Mouse (Mus musculus) R1 (cell line): ENCODE results near the gene Nme2.
"Not testable (repeated sequence)": the region's sequence is repeated elsewhere in the genome, so short reads cannot be mapped to it uniquely, and the experiment has no call there.

Experiments
- DNase-seq: peaks from one replicate; pipeline ENCODE4 v3.0.0-alpha.2; 2018; ENCODE audit warnings: low read depth, low spot score

Nme2 gene

DNA sequence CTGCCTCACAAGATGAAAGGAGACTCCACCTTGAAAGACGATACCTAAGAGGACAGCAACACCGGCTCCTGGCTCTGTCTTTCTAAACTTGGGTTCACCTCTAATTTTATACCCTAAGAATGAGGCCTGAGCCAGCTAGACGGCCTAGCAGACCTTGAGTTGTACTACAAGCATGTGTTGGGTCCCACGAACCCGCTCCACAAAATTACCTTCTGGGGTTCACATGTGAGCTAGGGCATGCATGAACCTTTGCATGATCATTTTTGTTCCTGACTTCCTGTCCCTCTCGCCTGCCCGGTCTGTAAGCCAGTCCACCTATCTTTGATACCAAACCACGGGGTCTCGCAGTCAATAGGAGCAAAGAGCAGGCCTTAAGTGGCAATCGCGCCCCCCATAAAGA is 11.3 kb upstream of the Nme2 start:
- DNase-seq = peak; percentile 43

DNA sequence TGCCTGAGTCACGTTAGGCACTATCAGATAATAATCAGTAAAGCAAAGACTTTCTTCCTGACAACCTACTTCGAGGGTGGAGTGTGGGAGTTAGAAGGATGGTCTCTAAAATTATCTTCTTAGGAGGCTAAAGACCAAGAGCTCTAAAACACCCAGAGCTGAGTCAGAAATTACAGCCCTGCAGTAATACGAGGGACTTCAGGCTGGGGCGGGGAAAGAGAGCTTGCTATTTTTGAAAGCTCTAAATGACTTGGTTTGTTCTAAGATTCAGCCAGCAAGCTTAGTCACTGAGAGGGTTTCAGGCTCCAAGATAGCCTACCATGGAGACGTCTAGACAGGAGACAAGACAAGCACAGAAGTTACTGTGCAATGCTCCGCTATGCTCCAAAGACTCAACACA is 9.3 kb upstream of the Nme2 start:
- no peak for DNase-seq

DNA sequence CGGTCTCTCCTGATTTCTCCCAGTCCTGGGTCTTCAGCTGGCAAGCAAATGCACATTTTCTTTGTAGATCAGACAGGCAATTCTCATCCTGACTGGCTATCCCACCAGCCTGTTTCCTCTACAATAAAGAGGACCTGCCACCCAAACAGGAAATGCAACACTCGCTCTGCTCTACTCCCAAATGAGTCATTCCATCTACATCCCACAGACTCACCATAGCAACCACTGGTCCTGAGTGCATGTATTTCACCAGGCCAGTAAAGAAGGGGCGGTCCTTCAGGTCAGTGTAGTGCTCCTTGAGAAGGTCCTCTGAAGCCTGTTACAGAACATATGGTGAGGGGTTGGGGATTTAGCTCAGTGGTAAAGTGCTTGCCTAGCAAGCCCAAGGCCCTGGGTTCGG is 7.0 kb upstream of the Nme2 start:
- DNase-seq = no peak

DNA sequence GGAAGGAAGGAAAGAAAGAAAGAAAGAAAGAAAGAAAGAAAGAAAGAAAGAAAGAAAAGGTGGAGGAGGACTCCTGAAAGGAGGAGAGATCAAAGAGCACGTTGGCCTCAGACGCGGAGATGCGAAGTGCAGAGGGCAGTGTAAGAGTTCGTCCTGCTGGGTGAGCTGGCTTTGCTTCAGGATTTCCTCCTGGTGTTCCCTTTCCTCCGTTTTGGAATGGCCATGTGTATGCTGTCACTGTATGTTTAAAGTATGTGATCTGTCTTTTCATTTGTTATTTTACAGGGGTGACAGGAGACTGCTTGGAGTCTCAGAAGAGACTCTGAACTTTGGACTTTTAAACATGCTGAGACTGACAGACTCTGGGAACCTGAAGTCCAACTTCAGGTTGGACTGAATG is 5.4 kb upstream of the Nme2 start:
- no peak for DNase-seq

DNA sequence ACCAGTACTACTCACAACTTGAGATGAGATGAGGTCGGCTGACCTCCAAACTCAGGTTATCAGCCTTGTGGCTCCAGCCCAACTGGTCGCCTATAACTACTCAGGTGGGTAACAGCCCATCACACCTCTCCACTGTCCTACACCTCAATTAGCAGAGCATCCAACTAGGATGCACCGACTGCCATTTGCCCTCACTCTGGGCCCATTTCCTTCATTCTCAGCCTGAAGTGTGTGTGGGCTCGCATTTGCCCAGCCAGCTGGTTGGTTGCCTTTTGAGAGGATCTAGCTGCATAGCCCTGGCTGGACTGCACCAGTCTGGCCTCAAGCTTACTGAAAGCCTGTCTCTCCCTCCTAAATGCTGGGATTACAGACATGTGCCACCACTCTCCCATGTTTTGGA is 1.7 kb upstream of the Nme2 start:
- DNase-seq = no peak

DNA sequence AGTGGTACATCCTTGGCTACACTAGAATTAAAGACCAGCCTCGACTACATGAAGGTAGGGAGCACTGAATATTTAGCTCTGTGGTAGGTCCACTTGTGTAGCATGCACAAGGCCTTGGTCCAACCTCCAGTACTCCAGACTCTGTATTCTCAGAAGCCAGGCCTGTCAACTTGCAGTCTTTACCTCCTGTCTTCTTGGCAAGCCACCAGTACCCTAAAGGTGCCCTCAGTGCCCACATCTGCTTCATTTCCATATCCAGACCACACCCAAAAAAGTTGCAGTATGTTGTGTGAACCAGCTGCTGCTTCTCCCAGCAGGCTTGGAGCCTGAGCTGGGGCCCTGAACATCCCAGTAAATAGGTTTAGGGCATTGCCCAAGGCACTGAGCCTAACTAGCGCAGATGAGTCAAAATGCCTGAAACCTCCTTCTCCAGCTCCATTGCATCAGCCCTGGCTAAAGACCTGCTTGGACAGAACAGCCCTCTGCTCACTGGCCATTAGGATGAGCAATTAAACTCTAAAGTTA is 1.0 kb upstream of the Nme2 start:
- DNase-seq = no peak

DNA sequence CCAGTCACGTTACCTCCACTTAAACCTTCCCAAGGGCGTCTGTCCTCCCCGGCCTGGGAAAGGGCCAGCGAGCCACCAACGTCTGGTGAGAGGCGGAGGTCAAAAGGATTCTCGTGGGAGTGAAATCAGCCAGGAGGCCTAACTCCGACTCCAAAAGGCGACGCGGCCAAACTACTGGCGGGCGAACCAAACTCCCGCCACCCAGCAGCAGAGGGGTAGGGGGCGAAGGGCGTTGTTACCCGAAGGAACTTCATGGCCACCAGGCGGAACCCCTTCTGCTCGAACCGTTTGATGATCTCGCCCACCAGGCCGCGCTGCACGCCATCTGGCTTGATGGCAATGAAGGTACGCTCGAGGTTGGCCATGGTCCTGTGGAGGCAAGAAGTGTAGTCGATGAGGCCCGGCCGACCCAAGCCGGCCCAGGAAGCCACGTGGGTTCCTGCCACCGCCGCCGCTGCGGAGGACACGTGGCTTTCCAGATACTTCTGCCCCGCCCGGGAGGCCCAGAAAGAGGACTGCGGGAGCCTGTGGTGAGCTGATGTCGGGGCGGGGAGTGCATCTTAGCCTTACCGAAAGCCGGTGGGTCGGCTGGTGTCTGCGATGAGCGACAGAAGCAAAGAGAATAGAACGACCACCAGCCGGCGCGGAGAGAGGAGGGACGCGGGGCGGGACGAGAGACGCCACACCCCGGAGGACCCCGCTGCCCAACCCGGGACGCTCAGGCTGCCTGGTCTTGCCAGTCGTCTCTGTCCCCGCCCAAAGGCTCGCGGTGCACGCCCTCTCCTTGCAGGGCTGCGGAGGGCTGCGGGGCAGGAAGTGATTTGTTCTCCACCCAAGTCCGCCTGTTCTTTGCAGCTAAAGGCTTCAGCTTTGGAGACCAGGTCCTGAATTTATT is 556 bp downstream of the Nme2 start:
- DNase-seq = peak; percentile 96

DNA sequence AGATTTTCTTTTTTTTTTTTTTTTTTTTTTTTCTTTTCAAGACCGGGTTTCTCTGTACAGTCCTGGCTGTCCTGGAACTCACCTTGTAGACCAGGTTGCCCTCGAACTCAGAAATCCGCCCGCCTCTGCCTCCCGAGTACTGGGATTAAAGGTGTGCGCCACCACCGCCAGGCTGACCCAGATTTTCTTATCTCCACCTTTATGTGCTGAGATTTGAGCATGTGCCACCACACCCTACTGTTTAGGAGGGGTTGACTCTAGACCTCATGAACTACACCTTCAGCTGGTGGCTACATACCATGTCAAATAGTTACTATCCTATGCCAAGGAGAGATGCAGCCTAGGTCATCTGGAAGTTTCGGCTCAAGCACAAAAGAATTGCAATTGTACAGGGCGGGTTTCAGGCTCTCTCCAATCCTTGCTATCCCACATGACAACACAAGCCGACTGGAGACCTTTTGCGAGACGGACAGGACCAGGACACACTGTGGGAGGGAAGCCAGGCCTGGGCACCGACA is 1.3 kb downstream of the Nme2 start:
- peak; percentile 50 for DNase-seq

DNA sequence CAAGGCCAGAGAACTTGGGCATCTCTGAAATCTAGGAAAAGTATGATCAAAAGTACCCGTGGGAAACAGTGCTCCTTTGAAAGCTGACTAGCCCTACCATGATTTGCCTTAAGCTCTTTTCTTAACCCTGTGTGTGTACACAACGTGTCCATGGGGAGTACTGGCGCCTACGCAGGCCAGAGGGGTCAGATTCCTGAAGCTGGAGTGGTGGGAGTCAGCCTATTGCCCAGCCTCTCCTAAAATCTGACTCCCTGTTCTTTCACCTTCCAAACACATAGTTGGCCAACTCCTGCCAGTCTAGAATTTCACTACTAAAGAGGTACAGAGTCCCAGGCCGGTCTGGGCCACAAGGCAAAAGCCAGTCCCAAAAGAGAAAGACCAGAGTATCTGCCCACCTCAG is 3.7 kb downstream of the Nme2 start:
- DNase-seq = no peak

DNA sequence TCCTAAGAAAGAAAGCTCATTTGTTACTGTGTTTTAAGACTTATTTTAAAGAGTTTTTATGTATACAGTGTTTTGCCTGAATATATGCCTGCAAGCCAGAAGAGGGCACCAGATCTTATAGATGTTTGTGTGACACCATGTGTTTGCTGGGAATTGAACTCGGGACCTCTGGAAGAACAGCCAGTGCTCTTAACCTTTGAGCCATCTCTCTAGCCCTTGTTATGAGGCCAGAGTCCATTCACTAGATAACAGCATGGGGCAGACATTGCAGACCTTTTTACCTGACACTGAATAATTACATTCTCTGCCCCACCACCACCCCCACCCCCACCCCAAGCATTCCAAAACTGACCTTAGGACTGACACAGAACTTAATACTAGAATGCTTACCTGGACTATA is 6.0 kb downstream of the Nme2 start:
- no peak for DNase-seq

DNA sequence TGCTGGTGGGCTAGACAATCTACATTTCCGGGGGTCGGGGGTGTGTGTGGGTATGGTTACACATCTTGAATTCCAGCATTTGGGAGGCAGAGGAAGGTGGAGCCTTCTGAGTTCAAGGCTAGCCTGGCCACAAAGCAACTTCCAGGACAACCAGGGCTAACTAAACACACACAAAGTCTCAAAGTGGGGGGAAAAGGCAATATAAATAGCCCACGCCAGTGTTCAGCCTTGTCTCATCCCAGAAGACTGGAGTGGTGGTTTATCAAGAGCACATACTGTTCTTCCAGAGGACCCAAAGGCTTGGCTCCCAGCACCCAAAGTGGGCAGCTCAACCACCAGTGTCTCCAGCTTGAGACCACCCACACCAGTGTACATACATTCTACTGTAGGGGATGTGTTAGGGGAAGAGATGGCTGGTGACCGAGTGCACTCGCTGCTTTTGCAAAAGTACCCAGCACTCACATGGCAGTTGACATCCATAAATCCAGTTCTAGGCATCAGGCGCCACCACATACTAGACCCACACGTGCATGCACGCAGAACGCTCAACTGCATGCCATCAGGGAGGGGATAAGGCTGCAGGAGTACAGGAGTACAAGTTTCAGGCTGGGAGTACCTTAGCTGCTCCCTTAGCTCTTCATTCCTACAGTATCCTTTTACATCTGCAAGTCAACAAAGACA is 7.0 kb downstream of the Nme2 start:
- DNase-seq = no peak

DNA sequence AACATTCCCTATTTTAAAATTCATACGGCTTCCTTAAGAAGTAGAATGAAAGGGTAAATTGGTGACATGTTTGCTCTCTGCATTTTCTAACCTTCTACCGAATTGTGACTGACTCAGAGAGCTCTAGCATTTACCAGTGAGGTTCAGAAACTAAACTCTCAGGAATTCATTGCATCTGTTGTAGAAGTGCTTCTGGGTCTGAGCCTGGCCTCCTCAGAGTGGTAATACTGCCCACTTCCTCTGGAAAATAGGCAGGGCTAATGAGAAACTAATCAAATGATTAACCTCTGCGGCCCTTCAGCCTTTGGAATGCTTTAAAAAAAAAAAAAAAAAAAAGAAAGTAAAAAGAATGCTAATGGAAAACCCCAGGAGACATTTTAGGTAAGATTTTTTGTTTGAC is 11.1 kb downstream of the Nme2 start:
- no peak for DNase-seq

DNA sequence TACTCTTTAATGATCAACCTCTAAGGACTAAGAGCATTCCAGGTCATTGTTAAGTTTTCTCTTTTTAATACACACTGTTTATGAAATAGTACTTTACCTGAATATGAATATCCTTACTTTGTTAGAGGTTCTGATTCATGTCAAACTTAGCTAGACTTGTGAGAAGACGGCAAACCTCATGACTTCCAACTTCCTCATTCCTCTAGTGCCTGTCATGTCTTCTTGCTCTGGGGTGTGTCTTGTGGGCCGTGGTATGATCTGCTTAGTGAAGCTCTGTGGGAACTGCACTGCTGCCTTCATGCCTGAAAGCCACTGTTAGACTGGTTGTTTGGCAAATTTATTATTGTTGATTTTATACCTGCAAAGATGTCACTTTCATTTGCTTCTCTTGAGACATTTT is 15.2 kb downstream of the Nme2 start:
- no peak for DNase-seq

DNA sequence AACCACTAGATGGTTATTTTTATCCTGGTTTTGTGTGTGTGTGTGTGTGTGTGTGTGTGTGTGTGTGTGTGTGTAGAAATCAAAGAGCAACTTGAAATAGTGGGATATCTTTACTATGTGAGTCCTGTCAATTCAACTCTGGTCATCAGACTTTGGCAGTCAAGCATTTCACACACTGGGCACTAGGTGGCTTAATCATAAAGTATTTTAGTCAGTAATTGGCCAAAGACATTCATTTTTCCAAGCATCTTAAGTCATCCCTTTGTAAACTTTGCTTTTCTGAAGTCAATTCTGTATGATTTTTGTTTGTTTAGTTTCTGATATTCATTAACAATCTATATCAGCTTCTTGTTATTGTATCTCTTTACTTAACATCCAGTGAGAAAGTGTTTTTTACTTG is 27.0 kb downstream of the Nme2 start:
- DNase-seq = no peak

DNA sequence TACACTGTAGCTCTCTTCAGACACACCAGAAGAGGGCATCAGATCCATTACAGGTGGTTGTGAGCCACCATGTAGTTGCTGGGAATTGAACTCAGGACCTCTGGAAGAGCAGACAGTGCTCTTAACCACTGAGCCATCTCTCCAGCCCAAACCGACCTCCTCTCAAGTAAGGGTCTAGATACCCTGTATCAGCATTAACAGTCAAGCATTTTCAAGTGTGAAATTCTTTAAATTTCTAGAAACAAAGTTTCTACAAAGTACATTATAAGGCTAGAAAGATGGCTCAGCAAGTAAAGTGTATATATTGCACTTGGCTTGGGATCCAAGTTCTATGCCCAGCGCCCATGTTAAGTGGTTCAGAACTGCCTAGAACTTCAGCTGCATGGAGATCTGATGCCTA is 41.0 kb downstream of the Nme2 start:
- not testable (repeated sequence) for DNase-seq

DNA sequence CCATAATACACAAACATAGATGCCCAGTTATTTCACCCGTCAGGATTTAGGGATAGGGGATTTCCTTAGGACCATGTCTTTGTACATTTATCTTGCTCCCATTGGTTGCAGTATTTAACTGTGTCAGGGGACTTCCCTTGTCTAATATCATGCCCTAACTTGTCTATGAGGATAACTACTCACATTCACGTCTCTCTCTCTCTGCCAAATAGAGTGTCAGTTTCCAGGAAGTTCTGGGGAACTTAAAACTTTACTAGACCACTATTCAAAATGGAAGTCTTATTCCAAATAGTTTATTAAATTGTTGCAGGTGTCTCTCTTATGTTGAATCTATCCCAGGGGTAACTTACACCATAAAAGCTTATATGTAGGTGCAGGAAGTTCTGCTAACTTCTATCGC is 44.5 kb downstream of the Nme2 start:
- DNase-seq = no peak

DNA sequence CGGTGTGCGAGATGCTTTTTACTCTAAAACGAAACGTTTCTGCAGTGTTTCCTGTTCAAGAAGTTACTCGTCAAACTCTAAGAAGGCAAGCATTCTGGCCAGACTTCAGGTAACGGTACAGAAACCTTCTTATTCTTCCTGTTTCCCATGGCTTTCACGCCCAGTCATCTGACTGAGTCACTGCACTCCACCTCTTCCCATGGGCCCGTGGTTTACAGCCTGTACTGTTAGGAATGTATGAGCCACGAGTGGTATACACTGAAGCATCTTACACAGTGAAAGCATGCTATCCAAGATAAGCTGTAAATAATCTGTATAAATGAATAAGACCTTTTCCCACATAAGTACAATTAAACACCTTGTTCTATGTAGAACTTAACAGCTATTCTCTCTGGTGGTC is 47.2 kb downstream of the Nme2 start:
- no peak for DNase-seq

DNA sequence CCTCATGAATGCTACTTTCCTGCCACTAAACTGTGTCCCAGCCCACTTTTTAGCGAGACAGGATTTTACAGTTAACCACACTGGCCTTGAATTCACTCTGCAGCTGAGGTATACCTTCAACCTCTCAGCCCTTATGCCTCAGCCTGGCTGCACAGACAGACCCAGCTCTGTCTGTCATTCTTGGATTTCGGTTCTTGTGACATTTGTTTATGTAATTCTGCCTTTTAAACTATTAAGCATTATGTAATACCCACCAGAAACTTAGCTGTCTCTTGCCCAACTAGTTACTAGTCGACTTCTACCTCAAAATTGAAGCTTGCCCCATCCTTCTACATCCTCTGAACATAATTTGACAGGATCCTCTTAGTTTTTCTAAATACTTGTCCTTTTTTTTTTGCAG is 48.2 kb downstream of the Nme2 start:
- no peak for DNase-seq

DNA sequence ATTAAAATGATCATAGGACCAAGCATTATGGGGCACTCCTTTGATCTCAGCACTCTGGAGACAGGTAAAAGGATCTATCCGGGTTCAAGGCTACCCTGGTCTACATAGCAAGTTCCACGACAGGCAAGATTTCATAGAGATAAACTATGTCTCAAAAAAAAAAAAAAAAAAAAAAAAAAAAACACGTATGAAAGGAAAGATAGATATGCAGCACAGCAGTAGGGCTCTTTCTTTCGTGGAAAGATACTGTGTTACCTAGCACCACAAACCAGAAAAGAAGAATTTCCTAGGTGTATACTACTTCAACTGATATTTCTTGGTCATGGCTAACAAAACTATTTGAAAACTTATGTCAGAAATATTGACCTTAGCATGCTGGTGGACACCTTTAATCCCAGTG is 49.2 kb downstream of the Nme2 start:
- no peak for DNase-seq
